Mouse (Mus musculus) effector memory CD4-positive, alpha-beta T cell, adult 7 months (primary cell): ENCODE measurements around the gene Osbpl5. TPM values are rescaled to one million over a fixed set of nuclear protein-coding genes. Genes with fewer than 3 reads are reported as not detected.

Experiments used
- polyA plus RNA-seq: library from polyadenylated mRNA; unstranded; fragments of 100-300 nt; shearing (Covaris generic); gene quantifications from one replicate; pipeline ENCODE4 v1.2.1, GENCODE M21; 2017

The Osbpl5 gene
- 26.7 TPM for polyA plus RNA-seq

DNA sequence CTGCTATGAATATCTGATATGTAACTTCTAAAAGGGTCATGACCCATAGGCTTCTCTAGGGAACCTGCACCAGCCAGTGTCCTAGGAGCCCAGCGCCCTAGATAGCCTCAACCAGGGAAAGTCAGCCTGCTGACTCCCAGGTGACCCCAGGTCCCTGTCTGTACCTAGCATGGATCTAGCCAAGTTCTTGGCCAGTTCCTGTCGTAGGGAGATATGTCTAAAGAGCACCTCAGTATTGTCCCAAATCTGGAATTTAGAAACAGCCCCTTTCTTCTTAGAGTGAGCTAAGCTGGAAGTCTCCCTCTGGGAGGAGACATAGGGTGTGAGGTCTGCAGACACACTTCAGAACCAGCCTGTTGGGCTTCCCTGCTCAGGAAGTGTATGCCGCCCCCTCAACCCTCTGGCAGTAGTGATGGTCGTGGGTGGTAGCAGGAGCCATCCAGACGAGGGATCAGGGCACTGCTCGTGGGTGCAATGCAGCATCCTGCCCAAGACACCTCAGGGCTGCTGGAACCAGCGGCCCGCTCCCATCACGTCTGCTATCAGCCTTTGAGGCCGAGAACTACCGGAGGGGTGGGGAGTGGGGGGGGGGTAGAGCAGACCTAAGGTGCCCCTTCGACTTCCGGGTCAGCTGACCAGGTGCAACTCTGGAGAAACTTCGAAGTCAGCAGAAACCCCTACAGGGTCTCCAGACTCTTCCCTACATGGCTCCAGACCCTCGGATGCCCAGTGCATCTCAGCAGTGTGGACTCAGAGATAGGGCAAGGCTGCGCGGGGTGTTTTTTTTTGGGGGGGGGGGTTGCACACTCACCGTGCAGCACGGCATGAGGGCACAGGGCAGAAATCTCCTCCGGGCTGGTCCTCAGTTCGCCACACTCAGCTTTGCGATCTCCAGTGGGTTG, at the start of gene Osbpl5:
TSS of gene Osbpl5 (minus strand) at position 861 of the 902 bp plus-strand sequence.

DNA sequence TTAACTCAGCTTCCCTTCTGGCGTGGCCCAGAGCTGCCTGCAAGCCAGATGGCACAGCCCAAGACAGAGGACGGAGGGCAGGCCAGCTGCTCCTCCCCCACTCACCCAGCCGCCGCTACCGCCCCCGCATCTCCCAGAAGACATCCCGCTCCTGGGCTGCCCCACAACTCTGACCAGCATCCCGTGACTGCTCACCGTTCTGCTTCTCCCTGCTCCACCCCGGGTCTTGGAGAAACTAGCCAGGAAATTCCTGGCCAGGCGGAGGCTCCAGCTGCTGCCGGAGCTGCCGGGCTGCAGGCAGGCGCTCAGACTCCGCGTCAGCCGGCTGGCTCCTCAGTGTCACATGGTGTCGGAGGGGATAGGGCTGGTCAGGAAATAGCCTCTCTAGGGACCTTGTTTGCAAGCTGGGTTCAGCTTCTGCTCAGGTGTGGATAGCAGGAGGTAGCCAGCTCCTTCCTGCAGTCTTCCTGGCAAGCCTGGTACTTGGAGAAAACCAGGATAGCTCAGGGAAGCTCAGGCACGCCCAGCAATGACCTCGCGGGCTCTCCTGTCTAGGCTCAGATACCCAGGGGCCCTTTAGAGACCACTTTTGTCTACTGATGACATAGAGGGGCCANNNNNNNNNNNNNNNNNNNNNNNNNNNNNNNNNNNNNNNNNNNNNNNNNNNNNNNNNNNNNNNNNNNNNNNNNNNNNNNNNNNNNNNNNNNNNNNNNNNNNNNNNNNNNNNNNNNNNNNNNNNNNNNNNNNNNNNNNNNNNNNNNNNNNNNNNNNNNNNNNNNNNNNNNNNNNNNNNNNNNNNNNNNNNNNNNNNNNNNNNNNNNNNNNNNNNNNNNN, 27.4 kb upstream of the Osbpl5 start, which contains the start of gene Mrgpre:
TSS of gene Mrgpre (minus strand) at position 505 of the 834 bp plus-strand sequence.

DNA sequence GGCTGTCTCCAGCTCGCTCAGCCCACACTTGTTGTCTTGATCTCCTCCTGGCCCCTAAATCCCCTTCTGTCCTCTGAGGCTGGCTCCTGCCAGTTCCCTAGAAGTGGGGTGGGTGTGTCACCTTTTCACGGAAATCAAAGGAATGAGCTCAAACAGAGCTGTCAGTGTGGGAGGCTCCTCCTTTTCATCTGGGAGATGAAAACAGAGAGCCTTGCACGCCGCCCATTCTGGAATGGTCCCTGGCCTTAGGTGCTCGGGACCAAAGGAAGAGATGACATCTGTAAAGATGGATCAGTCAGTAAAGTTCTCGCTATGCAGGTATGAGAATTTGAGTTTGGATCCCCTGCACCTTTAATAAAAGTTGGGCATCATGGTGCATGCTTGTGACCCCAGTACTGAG, 10.1 kb upstream of the Osbpl5 start, which contains the start of gene Mrgprg:
TSS of gene Mrgprg (minus strand) at position 101 of the 400 bp plus-strand sequence.

GRCm38 (mm10) chr7:143685359-143686067, 71.3 kb downstream of the Osbpl5 start, which contains the start of gene Tnfrsf23:
Tnfrsf23 (minus strand) TSS chr7:143685872.

DNA sequence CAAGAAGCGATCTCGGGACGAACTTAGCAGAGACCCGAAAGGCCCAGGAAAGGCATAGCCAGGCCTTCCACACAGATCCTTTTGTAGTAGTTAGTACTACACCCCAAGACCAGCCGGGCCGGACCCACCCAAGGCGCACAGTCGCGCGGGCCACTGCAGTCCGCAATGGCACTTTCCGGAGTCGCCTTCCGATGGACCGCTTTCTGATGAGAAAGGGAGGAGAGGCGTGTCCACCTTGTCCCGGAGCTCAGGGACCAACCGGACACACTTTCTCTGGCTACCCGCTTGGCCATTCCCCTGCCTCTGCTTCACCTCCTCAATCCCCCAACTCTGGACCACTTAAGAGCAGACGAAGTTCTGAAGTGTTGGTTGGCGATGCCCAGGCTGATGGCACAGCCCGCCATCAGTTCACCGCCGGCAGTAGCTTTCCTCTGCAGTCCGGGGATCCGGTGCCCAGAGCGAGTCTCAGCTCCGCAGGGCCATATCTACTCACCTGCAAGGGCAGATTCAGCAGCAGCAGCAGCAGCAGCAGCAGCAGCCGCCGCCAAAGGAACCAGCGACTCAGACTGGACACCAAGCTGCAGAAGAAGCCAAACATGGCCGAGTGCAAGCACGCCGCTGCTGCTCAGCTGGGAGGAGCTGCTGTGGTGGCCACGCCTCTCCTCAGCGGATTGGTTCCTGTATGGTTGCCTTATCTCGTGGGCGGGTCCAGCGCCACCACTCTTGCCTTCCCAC, 107.6 kb downstream of the Osbpl5 start, which contains the start of gene Tnfrsf22:
TSS of gene Tnfrsf22 (minus strand) at position 628 of the 735 bp plus-strand sequence.

Other genes with a start within 250 kb of the Osbpl5 start
- gene Nap1l4, start 207.9 kb downstream of the Osbpl5 start, polyA plus RNA-seq: 292 TPM
- 40.0 TPM for gene Cars, start 156.9 kb downstream of the Osbpl5 start, polyA plus RNA-seq
- gene Tnfrsf26, start 128.3 kb downstream of the Osbpl5 start, polyA plus RNA-seq: 40.5 TPM
- 19.3 TPM for gene Tnfrsf22, start 107.3 kb downstream of the Osbpl5 start, polyA plus RNA-seq
- gene Tnfrsf23, start 71.1 kb downstream of the Osbpl5 start, polyA plus RNA-seq: 14.4 TPM
- not detected for gene Mrgprg, start 10.0 kb upstream of the Osbpl5 start, polyA plus RNA-seq
- gene Mrgpre, start 27.5 kb upstream of the Osbpl5 start, polyA plus RNA-seq: not detected
- gene Nadsyn1, start 65.9 kb upstream of the Osbpl5 start, polyA plus RNA-seq: 15.0 TPM
- gene Dhcr7, start 66.2 kb upstream of the Osbpl5 start, polyA plus RNA-seq: 7.8 TPM
- 0.44 TPM for gene Gm498, start 109.9 kb upstream of the Osbpl5 start, polyA plus RNA-seq
- 0.21 TPM for gene Shank2, start 244.9 kb upstream of the Osbpl5 start, polyA plus RNA-seq